Mouse (Mus musculus): ENCODE data around the gene Pafah1b2.

Gene Pafah1b2

GRCm38 (mm10) chr9:45980611-45981010 lies 31.9 kb downstream of the Pafah1b2 start:
- DNase-seq = no peak

- DNase-seq = no peak
These were observed 32.7 kb downstream of the Pafah1b2 start for GRCm38 (mm10) chr9:45979778-45980177.

GRCm38 (mm10) chr9:45976884-45977283 lies 35.6 kb downstream of the Pafah1b2 start:
- no peak for DNase-seq

GRCm38 (mm10) chr9:45963577-45963976 lies 48.9 kb downstream of the Pafah1b2 start:
- DNase-seq = no peak

- DNase-seq = no peak
These were observed 50.6 kb downstream of the Pafah1b2 start for GRCm38 (mm10) chr9:45961855-45962254.

GRCm38 (mm10) chr9:45959661-45960060 lies 52.8 kb downstream of the Pafah1b2 start:
- no peak for DNase-seq

- DNase-seq = no peak
These were observed 53.6 kb downstream of the Pafah1b2 start for GRCm38 (mm10) chr9:45958851-45959250.

GRCm38 (mm10) chr9:45958023-45958670 lies 54.3 kb downstream of the Pafah1b2 start:
- no peak for DNase-seq

GRCm38 (mm10) chr9:45955107-45955963 lies 57.2 kb downstream of the Pafah1b2 start, which contains the start of gene Sidt2:
Gene Sidt2 (minus strand): TSS chr9:45955258.
- peak; percentile 86 for DNase-seq

GRCm38 (mm10) chr9:45954294-45955106 lies 58.0 kb downstream of the Pafah1b2 start:
- peak; percentile 65 for DNase-seq

GRCm38 (mm10) chr9:45953511-45954293 lies 58.8 kb downstream of the Pafah1b2 start:
- peak; percentile 25 for DNase-seq

GRCm38 (mm10) chr9:45952890-45953289 lies 59.6 kb downstream of the Pafah1b2 start:
- no peak for DNase-seq

- no peak for DNase-seq
These were observed 60.4 kb downstream of the Pafah1b2 start for GRCm38 (mm10) chr9:45952057-45952456.

GRCm38 (mm10) chr9:45946872-45947183 lies 65.7 kb downstream of the Pafah1b2 start:
- DNase-seq = peak; percentile 21

- no peak for DNase-seq
These were observed 66.2 kb downstream of the Pafah1b2 start for GRCm38 (mm10) chr9:45946182-45946871.

- DNase-seq = peak; percentile 73
These were observed 66.8 kb downstream of the Pafah1b2 start for GRCm38 (mm10) chr9:45945721-45946120.

GRCm38 (mm10) chr9:45944506-45945400 lies 67.7 kb downstream of the Pafah1b2 start:
- DNase-seq = peak; percentile 80

GRCm38 (mm10) chr9:45943628-45944505 lies 68.6 kb downstream of the Pafah1b2 start:
- DNase-seq = peak; percentile 74

GRCm38 (mm10) chr9:45942916-45943315 lies 69.6 kb downstream of the Pafah1b2 start:
- peak; percentile 27 for DNase-seq

GRCm38 (mm10) chr9:45942464-45942863 lies 70.0 kb downstream of the Pafah1b2 start:
- DNase-seq = peak; percentile 22
